Mouse (Mus musculus): ENCODE measurements around the gene 5730455P16Rik.
"Not testable (repeated sequence)": the region's sequence is repeated elsewhere in the genome, so short reads cannot be mapped to it uniquely, and the experiment has no call there.

Gene 5730455P16Rik

DNA sequence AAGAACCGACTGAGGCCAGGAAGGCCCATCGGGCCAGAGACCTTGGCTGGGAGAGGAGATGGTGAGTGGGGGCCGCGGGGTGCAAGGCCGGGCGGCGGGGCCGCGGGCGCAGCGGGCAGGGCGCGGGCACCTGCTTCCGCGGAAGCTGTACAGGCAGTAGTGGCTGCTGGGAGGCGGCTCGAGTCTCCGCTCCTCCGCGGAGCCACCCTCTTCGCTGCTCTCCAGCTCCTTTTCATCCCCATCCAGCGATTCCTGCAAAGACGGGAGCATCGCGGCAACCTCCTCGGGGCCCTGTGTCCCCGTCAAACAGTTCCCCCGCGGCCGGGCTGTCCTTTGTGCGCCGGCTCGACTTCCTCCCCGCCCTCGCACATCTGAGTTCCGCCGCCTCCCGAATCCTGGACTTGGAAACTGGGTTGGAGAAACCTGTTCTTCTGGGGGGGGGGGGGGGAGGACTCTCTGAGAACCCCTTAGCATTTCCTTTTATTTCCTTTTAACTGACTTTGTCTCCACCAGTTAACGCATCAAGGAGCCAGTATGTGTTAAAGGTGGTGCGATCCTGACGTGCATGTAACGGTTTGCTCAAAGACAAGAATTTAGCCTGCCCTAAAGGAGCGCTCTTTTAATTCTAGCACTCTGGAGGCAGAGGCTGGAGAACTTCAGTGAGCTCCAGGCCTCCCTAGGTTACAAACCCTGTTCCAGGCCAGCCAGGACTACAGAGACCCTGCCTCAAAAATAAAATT, at the start of gene 5730455P16Rik:
TSS of gene 5730455P16Rik (minus strand) at position 323 of the 740 bp plus-strand sequence.
- DNase-seq = peak; percentile 89

DNA sequence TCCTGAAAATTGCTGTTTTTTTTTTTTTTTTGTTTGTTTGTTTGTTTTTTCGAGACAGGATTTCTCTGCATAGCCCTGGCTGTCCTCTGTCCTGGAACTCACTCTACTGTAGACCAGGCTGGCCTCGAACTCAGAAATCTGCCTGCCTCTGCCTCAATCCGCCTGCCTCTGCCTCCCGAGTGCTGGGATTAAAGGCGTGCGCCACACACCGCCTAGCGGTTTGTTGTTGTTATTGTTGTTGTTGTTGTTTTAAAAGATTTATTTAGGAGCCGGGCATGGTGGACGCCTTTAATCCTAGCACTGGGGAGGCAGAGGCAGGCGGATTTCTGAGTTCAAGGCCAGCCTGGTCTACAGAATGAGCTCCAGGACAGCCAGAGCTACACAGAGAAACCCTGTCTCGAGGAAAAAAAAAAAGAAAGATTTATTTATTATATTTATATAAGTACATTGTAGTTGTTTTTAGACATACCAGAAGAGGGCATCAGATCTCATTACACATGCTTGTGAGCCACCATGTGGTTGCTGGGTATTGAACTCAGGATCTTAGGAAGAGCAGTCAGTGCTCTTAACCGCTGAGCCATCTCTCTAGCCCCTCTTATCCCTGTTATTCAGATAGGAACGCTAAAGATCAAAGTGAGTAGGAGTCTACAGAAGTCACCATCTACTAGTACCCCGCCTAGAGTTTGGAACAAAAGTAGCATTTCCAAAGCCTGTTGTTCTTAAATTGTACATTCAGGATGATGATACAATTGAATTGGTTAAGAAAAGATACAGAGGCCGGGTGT, 48.4 kb upstream of the 5730455P16Rik start:
- DNase-seq = not testable (repeated sequence)

DNA sequence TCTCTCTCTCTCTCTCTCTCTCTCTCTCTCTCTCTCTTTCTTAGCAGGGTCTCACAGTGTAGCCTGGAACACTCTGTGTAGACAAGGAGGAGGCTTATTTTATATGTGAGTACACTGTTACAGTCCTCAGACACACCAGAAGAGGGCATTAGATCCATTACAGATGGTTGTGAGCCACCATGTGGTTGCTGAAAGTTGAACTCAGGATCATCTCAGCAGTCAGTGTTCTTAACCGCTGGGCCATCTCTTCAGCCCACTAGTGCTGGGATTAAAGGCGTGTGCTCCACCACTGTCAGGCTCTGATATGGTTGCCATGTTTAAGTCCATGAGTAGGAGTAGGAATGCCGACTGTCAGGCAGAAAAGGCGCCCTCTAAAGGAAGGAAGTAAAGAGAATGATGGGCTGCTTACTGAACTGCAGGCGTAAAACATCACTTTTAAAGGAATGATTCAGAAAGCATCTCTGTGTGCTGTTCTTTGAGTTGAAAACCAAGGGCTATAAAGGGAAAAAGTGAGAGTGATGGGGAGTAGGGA, 47.5 kb upstream of the 5730455P16Rik start:
- DNase-seq = no peak

DNA sequence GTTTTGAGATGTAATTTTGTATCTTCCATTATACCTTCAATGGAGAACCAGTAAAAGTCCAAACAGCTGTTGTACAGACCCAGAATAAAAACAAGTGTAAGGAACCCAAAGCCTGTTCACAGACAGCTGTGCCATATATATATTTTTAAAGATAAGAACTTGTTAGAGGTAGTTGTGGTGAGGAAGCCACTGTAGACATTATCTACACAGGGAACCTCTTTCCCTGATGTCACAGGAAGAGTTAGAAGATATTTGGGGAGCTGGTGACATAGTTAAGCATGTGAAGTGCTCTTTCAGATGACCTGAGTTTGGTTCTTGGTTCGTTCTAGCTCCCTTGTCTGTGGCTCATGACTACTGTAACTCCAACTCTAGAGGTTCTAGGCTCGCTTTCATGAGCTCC, 46.9 kb upstream of the 5730455P16Rik start:
- DNase-seq = no peak

DNA sequence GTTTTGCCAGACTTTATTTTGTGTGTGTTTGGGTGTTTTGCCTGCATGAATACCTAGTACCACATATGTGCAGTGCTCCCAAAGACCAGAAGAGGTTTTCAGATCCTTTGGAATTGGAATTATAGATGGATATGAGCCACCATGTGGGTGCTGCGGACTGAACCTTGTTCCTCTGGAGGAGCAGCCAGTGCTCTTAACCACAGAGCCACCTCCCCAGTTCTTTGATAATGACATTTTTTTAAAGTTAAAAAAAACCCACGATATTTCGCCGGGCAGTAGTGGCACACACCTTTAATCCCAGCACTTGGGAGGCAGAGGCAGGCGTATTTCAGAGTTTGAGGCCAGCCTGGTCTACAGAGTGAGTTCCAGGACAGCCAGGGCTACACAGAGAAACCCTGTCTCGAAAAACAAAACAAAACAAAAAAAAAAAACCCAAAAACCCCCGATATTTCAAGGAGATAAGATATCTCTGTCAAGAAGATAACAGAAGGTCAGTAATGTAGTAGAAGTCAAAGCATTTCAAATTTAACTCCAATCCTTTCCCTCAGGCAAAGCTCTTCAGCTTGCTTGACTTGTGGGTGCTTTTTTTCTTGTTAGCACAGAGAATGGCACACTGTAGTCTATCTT, 43.7 kb upstream of the 5730455P16Rik start:
- no peak for DNase-seq

DNA sequence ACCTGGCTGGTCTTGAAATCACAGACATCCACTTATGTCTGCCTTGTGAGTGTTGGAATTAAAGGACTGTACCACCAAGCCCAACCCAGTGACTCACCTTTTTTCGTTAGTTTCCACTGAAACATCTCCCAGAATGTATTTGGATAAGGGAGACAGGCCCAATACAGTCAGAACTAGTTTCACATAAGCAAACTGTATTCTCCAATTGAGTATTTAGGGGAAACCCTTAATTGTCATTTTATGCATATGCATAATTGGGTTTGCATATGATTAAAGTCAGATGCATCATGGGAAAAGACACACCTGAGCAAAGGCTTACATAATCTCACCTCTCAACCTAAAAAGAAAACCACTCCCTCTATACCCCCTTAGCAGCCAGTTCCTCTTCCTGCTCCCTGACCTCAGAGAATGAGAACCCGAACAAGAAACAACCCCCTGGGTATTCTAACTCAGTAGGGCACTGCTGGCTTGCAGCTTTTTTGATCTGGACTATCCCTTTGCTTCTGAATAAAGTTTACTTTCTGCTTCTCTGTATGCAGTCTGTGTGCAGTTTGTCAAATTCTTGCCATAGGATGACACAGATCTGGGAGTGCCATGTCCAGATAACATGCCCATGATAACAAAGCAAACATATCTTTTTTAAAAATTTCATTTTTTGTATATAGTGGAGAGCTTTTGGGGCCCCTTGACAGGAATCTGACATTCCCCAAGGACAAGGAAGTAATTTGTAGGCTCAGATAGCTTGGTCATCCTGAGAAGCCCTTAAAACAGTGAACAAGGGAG, 42.6 kb upstream of the 5730455P16Rik start:
- no peak for DNase-seq

DNA sequence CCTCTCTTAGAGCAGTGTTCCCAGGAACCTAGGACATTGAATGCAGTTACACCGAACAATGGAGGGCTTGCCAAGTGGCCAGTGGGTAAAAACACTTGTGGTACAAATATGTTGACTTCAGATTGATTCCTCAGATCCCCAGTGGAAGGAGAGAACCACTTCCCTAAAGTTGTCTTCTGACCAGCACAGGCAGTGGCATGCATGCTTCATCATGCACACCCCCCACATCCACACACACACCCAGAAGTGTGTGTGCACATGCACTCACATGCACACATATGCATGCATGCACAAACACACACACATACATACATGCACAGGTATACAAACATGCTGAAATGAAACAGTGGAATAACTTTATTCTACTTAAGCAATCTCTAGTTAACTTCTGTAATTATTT, 41.9 kb upstream of the 5730455P16Rik start:
- no peak for DNase-seq

DNA sequence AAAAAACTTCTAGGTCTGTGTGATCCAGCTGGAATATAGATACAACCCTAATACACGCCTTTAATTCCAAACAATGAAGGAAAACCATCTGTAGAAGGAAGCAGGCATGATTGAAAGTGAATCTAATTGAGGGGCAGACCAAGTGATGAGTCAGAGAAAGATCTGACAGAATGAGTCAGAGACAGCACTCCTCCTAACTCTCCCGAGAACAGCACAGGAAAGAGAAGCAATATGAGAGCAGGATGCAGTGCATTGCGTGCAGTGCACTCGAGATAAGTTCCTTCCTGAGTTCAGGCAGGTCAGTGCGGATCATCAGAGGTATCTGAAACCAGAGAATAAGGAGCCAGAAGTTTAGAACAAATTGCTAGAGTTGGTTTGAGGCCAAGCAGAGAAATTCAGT, 39.3 kb upstream of the 5730455P16Rik start:
- no peak for DNase-seq

DNA sequence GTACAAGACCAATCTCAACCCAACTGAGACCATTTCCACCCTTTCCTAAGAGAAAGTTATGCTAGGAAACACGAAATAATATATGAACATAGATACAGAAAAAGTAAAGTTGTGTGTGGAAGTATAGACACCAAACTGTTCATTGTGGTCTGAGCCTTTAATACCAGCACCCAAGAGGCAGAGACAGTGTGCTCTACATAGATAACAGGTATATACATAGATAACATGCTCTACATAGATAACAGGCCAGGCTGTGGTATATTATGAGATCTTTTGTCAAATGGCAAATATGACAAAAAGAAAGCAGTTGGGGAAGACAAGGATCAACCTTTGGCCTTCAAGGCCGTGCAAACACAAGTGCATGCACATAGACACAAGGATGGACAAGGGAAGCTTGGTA, 32.5 kb upstream of the 5730455P16Rik start:
- DNase-seq = no peak

DNA sequence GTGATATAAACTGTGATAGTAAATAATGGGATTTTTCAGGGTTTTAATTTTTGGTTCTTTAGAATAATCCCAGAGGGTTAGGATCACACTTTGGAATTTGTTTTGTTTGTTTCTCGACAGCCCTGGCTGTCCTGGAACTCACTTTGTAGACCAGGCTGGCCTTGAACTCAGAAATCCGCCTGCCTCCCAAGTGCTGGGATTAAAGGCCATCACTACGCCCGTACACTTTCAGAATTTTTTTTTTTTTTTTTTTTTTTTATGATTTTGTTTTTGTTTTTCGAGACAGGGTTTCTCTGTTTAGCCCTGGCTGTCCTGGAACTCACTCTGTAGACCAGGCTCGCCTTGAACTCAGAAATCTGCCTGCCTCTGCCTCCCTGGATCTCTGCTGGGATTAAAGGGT, 30.0 kb upstream of the 5730455P16Rik start:
- DNase-seq = not testable (repeated sequence)

DNA sequence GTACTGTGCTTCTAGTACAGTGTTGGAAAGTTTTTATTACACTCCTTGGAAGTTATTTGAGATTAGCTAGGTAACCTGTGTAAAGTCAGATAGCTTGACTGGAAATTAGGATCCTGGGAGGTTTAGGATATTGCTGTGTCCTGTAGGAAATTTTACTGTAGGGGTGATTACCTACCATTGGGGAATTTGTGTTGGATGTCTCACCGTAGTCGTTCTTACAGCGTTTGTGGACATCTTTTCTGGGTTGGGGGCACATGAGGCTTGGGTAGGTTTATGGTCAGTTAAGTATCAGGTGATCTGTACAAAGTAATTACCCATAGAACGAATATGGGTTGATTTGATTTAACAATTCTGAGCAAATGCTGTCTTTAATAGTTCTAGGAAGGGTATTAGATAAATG, 18.8 kb upstream of the 5730455P16Rik start:
- DNase-seq = no peak

DNA sequence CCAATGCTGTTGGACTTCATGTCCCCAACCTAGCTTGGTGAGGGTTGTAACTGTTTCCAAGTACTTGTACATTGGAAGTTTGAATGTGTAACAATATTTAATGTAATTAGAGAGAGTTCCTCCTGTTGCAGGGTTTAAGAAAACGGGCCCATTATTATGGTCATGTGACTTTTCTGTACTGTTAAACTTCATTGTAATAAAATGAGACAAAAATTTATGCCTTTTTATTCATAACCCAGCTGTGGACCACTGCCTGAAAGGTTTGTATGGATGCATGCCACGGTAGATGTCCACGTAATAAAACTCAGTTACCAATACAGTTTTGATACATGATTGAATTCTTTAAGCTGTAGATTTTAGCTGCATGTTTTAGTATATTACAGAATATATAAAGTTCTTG, 18.1 kb upstream of the 5730455P16Rik start:
- DNase-seq = no peak

DNA sequence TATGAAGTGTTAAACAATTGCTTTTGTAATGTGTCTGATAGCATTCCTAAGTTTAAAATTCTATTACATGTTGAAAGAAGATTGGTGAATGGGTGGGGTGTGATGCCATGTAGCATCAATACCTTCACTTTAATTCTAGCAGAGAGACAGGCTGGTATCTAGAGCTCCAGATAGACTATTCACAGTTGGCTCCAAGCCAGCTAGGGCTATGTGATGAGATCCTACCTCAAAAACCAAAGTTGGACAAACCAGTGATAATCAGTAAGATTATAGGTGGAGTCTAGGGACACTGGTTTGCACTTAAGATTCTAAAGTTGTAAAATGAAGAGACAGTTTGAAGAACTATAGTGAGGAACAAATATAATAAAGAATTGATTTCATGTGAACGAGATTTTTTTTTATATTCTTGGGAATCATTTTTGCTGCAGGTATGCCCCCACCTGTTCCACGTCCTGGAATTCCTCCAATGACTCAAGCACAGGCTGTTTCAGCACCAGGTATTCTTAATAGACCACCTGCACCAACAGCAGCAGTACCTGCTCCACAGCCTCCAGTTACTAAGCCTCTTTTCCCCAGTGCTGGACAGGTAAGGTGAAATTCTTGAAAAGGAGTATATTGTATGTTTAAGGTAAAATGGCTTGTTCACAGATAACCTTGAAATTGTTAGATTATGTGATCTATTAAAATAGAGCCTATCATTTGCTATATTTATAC, 13.7 kb upstream of the 5730455P16Rik start:
- DNase-seq = no peak

DNA sequence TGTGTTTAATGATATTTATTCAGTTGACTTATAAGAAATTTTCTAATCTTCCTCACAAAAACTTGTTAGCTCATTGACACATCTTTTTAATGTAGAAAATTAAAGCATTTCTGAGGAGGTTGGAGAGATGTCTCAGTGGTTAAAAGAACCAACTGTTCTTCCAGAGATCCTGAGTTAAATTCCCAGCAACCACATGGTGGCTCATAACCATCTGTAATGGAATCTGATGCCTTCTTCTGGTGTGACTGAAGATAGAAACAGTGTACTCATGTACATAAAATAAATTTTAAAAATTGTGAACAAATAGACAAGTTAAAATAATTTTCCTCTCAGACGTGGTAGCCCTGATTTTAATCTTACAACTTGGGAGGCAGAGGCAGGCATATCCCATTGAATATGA, 12.1 kb upstream of the 5730455P16Rik start:
- DNase-seq = no peak

DNA sequence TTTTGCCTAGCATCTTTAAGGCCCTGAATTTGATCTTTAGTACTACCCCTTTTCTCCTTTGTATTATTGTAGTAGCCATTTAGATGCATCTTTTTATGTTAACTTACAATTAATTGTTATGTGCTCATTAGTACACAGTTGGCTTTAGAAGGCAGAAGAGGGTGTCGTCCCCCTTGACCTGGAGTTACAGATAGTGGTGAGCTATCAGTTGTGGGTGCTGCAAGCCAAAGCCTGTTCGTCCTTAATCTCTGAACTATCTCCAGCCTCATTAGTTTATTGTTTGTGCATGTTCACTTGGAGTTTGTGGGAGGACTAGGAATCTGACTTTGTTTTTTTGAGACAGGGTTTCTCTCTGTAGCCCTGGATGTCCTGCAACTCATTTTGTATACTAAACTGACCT, 9.0 kb upstream of the 5730455P16Rik start:
- no peak for DNase-seq

DNA sequence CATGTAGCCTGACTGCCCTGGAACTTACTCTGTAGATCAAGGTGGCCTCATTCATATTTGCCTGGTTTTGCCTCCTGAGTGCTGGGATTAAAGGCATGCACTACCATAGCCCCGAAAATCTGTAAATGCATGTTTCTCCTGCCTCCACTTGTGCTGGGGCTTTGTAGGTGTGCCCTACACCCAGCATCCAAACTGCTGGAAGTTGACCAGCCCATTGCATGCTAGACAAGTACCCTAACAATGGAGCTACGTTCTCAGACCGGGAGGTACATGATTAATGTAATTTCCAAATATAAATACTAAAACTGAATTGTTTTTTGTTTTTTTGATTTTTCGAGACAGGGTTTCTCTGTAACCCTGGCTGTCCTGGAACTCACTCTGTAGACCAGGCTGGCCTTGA, 7.2 kb upstream of the 5730455P16Rik start:
- no peak for DNase-seq

DNA sequence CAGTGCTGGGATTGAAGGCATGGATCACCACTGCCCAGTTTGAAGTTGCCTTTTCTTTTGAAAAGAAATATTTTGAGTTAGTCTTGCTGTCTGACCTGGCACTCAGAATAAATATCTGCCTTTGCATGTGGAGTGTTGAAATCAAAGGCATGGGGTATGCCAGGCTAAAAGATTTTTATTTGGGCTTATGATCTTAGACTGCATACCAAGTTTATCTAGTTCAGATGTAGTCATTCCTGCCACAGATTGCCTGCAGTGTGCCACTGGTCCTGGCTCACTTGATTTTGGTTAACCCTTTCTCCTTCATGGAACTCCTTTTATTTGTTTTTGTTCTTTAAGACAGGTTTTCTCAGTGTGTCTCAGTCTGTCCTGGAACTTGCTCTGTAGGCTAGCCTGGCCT, 6.6 kb upstream of the 5730455P16Rik start:
- DNase-seq = no peak

DNA sequence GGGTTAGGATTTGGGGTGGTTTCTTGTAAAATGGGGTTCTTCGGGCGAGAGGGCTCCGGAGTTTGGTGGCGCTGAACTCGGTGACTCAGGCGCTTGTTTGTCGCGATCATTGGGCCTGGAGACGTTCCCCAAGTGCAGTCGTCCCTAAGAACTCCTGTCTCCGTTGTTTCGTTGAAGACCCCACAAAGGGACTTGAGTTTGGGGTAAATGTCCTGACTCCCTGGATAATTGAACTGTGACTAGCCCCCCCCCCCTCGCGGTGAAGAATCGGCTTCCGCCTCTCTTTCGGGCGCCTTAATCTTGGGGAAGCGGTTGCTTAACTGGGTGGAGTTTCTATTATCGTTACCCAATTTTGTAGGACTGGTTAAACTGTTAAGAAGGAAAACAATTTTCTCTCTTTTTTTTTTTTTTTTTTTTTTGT, 5.8 kb upstream of the 5730455P16Rik start:
- peak; percentile 64 for DNase-seq

DNA sequence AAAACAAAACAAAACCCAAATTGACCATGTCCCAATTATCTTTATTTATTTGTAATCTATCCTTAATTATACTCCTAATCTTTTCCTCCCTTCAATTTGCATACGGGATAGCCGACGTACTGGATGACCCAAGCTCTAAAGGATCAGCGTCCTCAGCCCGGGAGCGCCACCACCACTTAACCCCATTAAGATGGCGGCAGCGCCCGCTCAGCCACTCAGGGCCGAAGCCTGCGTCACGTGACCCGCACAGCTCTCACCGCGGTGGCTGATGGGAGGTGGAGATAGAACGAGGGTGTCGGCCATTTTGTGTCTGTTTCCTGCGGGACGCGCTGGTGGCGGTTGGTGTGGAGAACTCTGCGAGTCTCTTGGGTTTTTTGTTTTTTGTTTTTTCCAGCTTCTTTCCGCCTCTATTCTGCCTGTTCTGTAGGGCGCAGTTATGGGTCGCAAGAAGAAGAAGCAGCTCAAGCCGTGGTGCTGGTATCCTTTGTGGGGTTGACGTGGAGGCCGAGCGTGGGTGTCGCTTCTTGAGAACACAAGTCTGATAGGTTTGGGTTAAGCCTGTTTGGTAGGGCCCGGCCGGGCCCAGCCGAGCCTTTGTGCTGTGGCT, 5.3 kb upstream of the 5730455P16Rik start, which contains the start of gene Zfp207:
TSS of gene Zfp207 (plus strand) at position 261 of the 607 bp plus-strand sequence.
- DNase-seq = peak; percentile 100

DNA sequence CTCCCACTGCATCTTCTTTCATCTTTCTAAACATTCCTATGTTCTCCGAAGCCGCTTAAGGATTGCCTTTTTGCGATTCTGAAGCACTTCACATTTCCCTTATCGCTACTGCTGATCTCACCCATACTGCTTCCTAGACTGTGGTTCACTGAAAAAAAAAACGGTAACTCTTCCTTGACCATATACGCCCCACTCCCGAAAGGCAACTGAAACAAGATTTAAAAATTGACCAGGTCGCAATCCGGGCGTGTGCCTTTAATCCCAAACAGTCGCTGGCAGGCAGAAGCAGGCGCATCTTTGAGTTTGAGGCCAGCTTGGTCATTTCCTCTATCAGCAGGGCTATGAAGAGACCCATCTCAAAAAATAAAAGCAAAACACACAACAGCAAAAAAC, 4.8 kb upstream of the 5730455P16Rik start:
- peak; percentile 45 for DNase-seq

DNA sequence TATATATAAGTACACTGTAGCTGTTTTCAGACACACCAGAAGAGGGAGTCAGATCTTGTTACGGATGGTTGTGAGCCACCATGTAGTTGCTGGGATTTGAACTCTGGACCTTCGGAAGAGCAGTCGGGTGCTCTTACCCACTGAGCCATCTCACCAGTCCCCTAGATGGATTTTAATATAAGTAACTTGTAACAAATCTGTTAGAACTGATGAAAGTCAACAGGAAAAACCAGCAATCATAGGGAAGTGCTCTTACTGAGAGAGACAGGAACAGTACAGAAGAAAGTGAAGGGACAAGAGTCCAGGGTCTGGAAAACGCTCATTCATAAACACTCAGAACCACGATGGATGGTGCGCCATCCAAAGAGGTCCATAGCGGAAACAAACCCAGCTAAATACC, 1.4 kb upstream of the 5730455P16Rik start:
- DNase-seq = not testable (repeated sequence)
